Mouse (Mus musculus) yolk sac, embryonic 10.5 days (tissue): Measurements from ENCODE around the gene Cct5.

ENCODE experiments used
- DNase-seq: peaks from one replicate; pipeline ENCODE4 v3.0.0-alpha.2; 2017; ENCODE audit warnings: low spot score

Gene Cct5

GRCm38 (mm10) chr15:31601646-31602374, at the start of gene Cct5, which contains the start of gene Fam173b:
Gene Cct5, minus strand, starts transcription at chr15:31601804.
Gene Fam173b, plus strand, starts transcription at chr15:31601852.
- DNase-seq: peak; percentile 99

GRCm38 (mm10) chr15:31650821-31651220, 49.2 kb upstream of the Cct5 start:
- no peak for DNase-seq

GRCm38 (mm10) chr15:31649691-31650090, 48.1 kb upstream of the Cct5 start:
- no peak for DNase-seq

GRCm38 (mm10) chr15:31647851-31648569, 46.4 kb upstream of the Cct5 start:
- DNase-seq: no peak

GRCm38 (mm10) chr15:31647225-31647624, 45.6 kb upstream of the Cct5 start:
- DNase-seq: no peak

GRCm38 (mm10) chr15:31636091-31636595, 34.5 kb upstream of the Cct5 start:
- DNase-seq: no peak

- no peak for DNase-seq
These were observed 33.0 kb upstream of the Cct5 start for GRCm38 (mm10) chr15:31634582-31634981.

GRCm38 (mm10) chr15:31632478-31632877, 30.9 kb upstream of the Cct5 start:
- DNase-seq: no peak

- DNase-seq: no peak
These were observed 29.8 kb upstream of the Cct5 start for GRCm38 (mm10) chr15:31631396-31631858.

GRCm38 (mm10) chr15:31629556-31629955, 28.0 kb upstream of the Cct5 start:
- no peak for DNase-seq

- no peak for DNase-seq
These were observed 26.6 kb upstream of the Cct5 start for GRCm38 (mm10) chr15:31628180-31628579.

- no peak for DNase-seq
These were observed 25.9 kb upstream of the Cct5 start for GRCm38 (mm10) chr15:31627277-31628154.

GRCm38 (mm10) chr15:31619521-31619920, 17.9 kb upstream of the Cct5 start:
- DNase-seq: no peak

- no peak for DNase-seq
These were observed 15.7 kb upstream of the Cct5 start for GRCm38 (mm10) chr15:31617261-31617660.

GRCm38 (mm10) chr15:31614666-31615065, 13.1 kb upstream of the Cct5 start:
- DNase-seq: no peak

GRCm38 (mm10) chr15:31613826-31614453, 12.3 kb upstream of the Cct5 start:
- DNase-seq: no peak

GRCm38 (mm10) chr15:31611976-31612375, 10.4 kb upstream of the Cct5 start:
- no peak for DNase-seq

- no peak for DNase-seq
These were observed 9.4 kb upstream of the Cct5 start for GRCm38 (mm10) chr15:31611027-31611426.

- DNase-seq: peak; percentile 39
These were observed 5.2 kb upstream of the Cct5 start for GRCm38 (mm10) chr15:31606821-31607220.

- no peak for DNase-seq
These were observed 1.5 kb upstream of the Cct5 start for GRCm38 (mm10) chr15:31603113-31603512.

- peak; percentile 64 for DNase-seq
These were observed 822 bp upstream of the Cct5 start for GRCm38 (mm10) chr15:31602426-31602825.

GRCm38 (mm10) chr15:31601279-31601645, 342 bp downstream of the Cct5 start:
- no peak for DNase-seq
